Mouse (Mus musculus): ENCODE data around the gene Sema5b.

Sema5b gene

DNA sequence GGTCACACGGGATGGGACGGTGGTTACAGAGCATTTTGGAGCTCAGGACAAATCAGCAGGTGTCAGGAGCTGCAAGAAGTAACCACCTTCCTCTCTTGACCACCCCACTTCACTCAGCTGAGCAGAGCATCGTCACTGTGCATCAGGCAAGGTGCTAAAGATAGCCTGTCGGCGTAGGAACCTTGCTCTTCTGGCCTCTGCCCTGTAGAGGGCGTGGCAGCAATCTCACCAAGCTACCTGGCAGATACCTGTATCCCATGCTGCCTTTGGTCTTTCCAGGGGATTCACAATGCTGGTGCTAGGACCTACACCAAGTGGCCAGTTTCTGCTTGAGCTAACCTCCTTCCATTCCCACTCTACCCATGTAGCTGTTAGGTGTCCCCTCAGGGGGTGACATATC is 55.3 kb downstream of the Sema5b start:
- no peak for DNase-seq

DNA sequence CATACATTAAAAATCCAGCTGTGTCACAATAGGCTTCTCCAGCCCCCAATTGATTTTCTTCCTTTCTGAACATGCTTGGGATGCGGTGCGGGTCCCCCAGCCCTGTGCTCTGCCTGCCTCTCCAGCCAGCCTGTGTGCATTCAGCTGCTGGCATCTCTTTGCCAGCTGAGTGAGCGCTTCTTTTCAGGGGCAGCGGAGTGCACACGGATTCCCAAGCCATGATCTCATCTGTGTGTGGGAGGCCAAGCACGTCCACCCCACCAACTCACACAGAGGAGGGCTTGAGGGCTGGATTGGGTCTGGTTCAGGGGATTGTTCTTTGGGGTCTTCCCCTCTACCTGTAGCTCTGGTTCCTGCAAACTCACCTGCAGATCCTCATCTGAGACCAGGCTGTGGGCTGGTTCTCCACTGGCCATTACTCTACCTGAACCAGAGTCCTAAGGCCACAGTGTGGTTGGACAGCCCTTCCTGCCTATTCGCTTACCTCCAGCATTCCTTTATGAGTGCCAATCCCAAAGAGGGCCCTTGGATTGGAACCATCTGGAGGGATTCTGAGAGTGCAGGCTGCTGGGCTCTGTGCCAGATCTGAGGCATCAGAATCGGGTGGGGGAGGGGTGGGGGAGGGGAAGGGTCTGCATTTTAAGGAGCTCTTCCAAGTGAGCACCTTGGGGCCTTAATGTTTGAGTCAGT is 55.9 kb downstream of the Sema5b start:
- no peak for DNase-seq

DNA sequence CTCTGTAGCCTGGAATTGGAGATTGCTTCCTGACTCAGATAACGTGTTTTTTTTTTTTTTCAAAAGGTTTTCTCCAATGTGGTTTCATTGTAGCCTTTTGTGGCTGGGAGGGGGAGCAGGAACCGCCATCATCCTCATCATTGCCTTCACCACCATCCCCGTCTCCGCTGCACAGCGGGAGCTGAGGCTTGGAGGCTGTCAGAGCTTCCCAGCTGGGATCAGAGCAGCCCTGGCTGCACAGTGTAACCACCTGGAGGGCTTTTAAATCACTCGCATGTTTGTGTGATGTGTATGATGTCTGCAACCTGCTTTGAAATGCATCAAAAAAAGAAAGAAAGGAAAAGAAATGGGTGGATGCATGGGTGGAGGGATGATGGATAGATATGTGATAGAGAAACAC is 57.0 kb downstream of the Sema5b start:
- no peak for DNase-seq

DNA sequence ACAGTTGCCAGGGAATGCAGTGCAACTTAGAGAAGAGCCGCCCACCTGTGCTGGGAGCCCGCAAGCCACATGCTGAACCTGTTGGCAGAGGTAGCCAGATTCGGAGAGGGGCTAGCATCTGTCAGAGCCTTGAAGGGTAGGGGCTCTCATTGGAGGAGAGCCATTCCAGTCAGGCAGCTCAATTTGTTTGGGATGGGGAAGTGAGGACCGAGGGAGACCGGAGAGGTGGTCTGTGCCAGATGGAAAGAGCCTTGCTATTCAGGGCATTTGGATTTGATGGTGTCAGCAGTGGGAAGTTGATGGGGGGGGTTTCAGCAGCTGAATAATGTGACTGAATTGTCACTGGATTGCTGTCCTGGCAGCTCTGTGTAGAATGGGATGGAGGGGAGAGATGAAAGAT is 57.9 kb downstream of the Sema5b start:
- no peak for DNase-seq

DNA sequence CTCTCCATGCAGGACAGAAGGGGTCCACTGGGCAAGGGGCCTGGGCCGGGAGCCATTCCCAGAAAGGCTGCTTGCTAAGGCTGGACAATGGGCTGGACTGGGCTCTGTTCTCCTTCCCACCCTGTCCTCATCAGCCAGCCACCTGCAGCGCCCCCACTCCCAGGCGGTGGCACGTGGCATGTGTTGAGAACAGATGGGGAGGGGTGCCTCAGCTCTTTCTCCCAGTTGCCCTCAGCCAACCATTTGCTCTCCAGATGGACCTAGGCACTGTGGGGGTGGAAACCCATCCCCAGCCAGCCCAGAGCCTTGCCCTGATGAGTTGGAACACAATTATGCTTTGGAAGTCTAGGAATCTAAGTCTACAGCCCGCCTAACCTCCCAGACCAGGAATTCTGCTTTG is 59.3 kb downstream of the Sema5b start:
- no peak for DNase-seq

DNA sequence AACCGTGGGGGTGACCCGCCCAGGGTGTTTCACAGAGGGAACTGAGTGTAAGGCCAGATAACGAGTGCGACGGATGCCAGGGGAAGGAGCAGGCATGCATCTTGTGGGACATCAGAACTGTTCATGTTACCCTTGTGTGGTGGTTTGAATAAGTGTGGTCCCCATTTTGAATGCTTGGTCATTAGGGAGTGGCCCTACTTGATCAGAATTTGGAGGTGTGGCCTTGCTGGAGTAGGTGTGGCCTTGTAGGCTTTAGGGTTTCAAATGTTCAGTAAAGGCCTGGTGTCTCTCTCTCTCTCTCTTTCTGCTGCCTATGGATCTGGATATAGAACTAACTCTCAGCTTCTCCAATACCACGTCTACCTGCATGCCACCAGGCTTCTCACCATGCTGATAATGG is 60.5 kb downstream of the Sema5b start:
- DNase-seq: no peak

DNA sequence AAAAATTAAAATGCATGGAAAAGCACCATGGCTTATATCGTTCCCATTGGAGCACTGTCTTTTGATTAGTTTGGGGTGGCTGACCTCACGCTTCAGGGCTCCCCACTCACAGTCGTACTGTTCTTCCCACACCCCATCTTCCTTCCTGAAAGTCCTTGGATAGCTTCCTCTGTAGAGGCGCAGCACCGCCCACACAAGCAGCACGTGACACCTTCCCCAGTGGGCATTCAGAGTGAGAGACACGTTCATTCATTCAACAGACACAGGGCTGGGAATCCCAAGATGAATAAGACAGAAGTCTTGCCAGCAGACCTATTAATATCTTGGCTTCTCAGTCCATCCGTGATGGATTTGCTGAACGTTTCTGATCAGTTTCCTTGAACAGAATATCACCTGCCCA is 61.6 kb downstream of the Sema5b start:
- no peak for DNase-seq

DNA sequence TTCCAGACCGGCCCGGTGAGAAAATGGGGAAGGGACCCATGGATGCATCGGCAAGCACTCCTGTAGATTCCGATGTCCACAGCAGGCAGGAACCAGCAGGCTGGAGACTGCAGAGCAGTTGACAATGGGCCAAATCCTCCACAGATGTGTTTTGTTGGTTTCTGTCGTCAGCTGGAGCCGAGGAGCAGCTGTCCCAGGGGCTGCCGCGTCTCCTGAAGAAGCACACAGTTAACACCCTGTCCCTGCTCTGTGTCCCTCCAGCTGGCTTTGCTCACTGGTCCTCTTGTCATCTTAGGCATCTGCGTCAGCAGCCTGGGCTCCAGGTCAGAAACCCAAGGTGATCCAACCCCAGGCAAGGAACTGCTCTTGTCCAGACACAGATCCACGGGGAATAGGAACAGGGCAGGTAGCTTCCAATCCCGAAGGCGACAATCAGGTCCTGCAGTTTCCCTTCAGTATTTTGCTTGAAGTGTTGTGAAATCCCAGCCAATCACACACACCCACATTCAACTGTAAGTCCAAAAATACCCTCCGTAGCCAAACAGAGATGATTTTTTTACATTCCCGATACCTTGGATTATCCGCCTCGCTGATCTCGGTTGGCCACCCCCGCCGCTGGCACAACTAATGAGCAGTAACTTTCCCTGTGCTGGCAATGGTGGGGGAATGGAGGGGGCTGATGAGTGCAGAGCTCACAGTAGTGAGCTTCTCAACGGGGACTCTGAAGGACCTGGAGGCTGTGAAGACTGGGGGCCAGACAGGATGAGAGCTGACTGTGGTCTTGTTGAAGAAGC is 63.0 kb downstream of the Sema5b start:
- no peak for DNase-seq

DNA sequence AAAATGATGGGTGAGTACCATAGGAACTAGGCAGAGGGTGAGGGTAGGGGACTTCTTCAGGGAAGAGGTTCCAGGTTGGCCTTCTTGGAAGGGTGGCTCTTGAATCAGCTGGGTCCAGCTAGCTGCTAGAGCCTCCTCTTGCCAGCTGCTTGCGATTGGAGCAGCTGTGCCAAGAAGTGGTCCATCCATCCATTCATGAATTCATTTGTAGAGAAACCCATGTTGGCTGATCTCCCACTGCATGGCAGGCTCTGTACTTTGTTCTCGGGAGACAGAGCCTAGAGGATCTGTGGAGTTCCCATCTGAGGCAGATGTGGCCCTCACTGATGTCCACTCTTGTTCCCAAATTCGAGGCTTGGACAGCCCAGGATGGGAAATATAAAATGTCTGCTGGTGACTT is 66.3 kb downstream of the Sema5b start:
- DNase-seq: no peak

DNA sequence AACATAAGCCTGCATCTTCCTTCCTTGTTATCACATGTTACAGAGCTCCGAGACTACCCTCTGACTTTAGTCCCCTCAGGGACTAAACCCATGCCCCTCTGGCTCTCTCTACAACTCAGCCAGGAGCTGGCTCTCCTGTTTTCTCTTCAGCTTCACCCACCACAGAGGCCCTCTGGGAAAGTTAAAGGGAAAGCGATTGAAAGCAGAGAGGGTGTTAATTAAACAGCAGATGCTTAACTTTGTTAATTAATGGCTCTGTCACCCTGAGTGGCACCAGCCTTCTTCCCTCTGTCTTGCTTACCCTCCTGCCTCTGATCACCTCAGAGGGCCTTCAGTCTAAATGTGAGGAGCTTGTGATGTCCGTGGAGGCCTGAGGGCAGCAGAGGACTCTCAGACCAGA is 67.3 kb downstream of the Sema5b start:
- DNase-seq: no peak

DNA sequence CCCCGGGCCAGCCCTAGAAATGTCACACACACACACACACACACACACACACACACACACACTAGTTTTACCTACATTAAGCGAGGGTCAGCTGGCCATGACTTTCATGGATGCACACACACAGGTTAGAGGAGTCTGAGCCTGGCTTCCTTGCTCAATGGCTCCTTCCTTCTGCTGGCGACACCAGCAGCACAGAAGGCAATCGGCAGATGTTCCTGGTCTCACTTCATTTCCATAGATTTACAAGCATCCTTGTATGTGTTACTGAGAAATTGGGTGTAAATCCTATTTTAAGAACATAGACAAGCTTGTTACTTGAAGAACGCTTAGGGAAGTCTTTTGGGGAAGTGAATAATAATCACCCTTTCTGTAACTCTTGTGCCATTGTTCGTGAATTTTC is 68.6 kb downstream of the Sema5b start:
- no peak for DNase-seq

DNA sequence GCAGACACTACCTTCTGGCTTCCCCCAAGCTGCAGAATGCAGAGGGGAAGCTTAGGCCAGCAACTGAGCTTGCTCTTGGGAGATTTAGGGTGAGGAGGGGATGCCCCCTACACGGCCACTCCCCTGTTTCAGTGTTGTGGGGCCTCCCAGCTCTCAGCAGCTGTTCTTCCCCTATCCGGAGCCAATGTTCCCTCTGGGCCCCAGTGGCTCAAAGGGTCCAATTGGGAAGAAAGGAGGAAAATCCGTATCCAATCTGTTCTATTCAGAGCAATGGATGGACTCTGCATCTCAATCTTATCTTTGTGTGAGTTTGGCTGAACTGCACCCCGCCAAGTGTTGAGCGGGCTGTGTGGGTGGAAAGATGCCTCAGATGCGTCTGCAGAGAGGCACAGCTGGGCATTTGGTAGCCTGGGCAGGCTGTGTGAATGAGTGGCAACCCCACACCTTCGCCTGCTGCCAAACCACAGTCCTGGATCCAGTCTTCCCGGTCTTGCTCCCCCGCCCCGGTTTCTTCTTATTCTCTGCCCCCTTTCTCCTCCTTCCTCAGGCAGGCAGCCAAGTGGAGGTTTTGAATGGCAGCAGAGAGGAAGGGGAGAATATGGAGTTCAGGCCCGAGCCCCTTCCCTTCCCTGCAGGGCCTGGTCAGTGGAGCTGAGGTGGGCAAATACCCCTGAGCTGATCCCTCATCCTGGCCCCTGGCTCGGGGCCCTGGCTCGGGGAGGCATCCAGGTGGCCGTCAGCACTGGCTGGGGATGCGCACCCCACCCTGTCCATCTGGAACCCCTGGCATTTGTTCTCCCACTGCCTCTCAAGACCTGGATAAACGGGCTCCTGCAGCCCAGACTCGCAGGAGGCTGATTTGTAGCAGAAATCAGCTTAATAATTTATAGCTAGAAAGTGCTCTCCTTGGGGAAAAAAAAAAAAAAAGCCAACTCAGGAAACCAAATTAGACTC is 73.2 kb downstream of the Sema5b start:
- DNase-seq: no peak

DNA sequence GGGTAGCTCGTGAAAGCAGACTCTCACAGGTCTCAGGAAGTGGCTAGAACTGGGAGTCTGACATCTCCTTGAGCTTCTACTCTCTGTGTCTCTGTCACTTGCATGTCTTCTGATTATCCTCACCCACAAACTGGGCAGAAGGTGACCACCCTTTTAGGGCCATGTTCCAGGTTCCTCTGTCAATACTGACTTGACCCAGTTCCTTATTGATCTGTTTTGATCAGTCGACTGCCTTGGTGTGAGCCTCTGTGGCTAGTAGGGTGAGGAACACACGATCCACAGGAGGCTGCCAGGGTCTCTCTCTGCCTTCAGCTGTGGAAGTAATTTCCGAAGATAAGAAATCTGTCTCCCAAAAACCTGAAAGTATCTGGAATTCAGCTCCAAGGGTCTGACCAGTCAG is 76.8 kb downstream of the Sema5b start:
- no peak for DNase-seq

DNA sequence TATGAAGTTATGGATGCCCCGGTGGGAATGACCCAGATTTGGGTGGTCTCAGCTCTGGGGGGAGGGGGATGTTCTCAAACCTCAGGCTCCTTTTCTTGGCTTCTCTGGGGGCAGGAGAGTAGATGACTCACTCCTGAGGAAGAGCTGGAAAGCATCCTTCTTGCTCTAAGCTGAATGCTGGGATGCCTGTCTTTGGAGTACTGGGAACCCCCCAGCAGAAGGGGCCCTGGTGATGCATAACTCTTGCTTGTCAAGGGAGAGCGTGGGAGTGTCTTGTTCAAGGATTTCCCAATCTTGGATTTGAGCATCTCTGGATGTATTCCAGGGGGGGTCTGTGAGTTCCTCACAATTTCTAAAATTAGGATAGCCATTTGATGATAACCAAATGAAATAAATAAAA is 82.1 kb downstream of the Sema5b start:
- DNase-seq: no peak

DNA sequence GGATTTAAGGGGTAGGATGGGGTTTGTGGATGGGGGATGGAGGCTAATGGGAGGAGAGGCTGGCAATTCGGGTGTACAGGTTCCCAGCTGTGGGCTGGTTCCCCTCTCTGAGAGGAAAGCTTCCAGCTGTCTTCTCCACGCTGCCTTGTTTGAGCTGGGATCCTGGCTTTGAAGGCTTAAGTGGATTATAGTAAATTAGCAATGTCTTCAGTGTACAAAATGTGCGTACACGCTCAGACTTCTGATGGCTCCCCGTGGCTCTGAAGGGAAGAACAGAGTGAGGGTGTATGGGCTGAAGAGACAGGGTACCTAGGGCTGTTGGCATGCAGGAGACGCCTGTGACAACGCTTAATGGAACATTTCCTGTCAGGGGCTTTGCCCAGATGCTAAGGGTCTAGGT is 83.0 kb downstream of the Sema5b start:
- no peak for DNase-seq

DNA sequence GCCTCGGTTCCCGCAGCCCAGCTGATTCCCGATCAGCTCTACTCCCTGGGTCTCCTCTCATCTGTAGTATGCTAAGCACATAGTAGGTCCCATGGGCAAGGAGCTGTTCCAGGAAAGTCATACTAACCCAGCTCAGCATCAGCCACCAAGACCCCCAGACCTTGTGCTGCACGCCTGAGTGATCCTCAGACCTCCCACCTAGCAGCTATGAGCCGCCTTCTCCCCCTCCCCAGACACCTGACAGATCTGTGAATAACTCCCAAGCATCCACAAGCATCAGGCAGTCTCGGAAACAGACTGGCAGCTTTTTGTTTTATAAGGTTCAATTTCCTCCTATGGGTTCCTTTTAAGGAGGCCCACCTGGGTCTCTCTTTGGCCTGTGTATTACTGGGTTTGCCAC is 83.9 kb downstream of the Sema5b start:
- no peak for DNase-seq

DNA sequence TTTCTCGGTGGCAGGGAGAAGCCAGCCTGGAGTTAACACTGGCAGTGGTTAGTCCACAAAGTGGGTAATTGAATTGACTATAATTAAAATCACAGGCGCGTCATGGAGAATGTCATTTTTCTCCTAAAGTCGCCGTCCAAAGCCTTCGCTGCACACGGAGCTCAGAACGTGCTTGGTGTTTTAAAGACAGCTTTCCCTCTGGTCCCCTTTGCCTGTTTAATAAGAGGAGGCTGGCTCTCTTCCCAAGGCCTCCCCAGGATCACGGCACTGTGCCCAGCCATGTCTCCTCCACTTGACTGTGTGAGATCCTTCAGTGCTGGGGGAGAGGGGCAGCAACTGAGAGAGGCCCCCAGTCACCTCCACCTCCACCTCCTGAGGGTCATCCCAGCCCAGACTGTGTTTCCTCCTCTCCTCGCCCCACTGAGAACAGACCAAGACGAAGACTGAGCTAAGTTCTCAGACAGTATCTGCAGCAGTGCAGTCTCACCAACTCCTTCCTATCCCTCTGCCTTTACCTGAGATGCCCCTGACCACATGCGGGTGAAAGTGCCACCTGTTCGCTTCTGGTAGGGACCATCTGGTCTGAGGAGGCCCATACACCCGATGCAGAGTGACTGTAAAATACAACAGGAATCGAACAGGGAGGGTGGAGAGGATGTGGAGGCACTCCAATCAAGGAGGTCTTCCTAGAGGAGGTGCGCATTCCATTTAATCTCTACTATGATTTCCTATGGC is 84.5 kb downstream of the Sema5b start:
- DNase-seq: no peak

DNA sequence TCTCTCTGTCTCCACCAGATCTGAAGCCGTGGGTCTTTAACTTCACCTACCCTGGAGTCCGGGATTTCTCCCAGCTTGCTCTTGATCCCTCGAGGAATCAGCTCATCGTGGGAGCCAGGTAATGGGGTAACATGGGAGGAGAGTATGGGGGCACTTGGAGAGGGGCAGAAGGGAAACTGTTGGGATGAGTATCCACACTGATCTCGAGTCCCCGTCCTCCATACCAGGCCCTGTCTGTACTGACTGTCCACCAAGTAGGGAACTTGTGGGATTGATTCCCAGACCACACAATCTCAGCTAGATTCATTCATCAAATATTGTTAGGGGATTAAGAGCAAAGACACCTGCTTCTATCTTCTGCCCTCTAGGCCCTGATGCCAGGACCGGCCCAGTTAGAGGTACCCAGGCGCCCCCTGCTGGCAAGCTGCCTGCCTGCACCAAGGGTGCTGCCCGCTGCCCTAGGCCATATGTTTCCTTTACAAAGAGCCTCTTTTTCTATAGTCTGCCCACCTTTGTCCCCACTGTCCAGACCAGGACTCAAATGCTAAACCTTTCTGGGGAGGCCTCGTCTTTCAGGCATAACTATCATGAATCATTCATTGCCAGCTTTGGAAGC is 87.2 kb downstream of the Sema5b start:
- DNase-seq: peak; percentile 72 to 74

DNA sequence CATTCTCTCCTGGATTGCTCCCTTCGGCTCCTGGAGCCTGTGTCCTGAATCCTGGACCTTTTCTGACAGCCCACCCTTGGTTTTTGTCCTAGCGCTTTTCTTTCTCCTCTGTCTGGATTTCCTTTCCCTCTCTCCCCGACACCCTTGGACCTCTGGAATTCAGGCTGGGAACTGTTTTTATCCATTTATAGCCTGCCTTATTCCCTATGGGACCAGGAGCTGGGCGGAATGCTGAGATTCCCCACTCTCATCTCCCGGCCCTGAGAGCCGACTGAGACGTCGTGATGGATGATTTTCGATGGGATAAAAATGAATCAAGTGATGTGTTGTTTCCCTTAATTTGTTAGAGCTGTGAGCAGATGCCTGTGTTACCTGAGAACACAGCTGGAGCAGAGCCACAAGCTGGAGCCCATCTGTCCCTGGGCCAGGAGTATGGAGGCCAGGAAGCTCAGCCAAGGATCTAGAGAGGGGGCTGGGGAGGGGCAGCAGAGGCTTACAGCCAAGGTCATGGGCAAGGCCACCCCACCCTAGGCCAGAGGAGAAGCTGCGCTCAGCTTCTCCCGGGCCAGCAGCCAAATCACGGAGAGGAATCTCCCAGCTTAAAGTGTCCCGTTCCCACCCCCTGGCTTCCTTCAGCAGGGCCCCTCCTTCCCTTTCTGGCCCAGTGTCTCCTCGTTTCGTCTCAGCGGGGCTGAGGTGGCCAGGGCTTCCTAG is 89.7 kb downstream of the Sema5b start:
- no peak for DNase-seq

DNA sequence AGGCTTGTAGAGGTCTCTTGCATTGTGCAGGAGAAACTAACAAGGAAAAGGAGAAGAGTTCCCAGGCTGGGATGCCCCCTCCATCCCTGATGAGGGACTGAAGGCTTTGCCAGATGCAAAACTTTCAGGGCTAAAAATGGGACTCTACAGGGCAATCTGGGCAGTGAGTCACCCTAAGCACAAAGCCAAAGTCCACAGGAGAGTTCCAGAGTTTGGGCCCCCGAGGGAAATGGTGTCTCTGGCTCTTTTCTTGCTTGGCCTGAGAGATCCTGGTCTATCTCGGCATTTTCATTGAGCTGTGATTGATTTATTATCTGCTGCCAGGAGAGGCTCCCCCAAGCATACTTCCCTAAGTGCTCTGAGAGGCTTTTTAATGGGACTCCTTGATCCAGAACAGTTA is 92.1 kb downstream of the Sema5b start:
- DNase-seq: no peak

DNA sequence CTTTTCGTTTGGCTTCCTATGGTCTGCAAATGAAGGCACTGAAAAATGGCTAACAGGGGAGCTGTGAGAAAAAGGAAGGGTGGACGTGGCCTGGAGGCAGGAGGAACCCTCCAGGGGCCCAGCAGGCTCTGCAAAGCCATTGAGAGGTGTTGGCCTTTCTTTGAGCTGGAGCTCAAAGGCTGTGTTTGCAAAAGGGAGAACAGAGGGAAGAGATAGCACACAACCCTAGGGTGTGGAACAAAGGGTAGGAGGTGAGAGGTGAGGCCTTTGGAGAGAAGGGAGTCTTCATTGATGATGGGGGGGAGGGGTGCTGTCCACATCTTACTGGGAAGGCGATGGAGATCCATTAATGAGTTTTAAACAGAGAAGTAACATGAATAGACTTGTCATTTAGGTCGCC is 94.0 kb downstream of the Sema5b start:
- DNase-seq: no peak

DNA sequence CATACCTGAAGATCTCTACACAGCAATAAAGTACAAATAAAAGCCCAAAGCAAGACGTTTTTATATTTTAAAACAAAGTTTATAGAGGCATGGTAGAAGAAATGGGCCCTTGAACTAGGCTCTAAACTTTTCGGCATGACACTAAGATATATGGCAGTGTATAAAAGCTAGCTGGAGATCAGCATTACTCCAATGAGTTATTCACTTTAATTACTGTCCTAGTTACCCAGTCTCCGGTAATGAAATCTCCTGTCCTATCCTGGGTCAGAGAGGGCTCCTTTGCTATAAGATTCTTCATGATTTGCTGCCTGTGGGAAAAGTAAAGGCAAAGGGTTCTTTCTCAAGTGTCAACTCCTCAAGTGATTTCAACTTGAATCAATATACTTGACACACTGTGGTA is 98.6 kb downstream of the Sema5b start:
- no peak for DNase-seq

Measured in B cell, adult 2 months (primary cell).